Mouse (Mus musculus): ENCODE results near the gene Rabgap1l.

Gene Rabgap1l

GRCm38 (mm10) chr1:160327531-160327930, 465.5 kb downstream of the Rabgap1l start:
- DNase-seq (ENCODE audit: extremely low spot score, low read depth, low spot score) = no peak

- no peak for DNase-seq (ENCODE audit: extremely low spot score, low read depth, low spot score)
These were observed 467.5 kb downstream of the Rabgap1l start for GRCm38 (mm10) chr1:160325542-160325941.

- DNase-seq (ENCODE audit: extremely low spot score, low read depth, low spot score) = no peak
These were observed 472.3 kb downstream of the Rabgap1l start for GRCm38 (mm10) chr1:160320690-160321089.

- no peak for DNase-seq (ENCODE audit: extremely low spot score, low read depth, low spot score)
These were observed 474.8 kb downstream of the Rabgap1l start for GRCm38 (mm10) chr1:160318057-160318725.

- no peak for DNase-seq (ENCODE audit: extremely low spot score, low read depth, low spot score)
These were observed 476.8 kb downstream of the Rabgap1l start for GRCm38 (mm10) chr1:160316239-160316638.

GRCm38 (mm10) chr1:160312658-160313057, 480.4 kb downstream of the Rabgap1l start:
- DNase-seq (ENCODE audit: extremely low spot score, low read depth, low spot score) = no peak

- DNase-seq (ENCODE audit: extremely low spot score, low read depth, low spot score) = no peak
These were observed 481.1 kb downstream of the Rabgap1l start for GRCm38 (mm10) chr1:160311861-160312260.

- DNase-seq (ENCODE audit: extremely low spot score, low read depth, low spot score) = no peak
These were observed 483.1 kb downstream of the Rabgap1l start for GRCm38 (mm10) chr1:160309951-160310350.

- no peak for DNase-seq (ENCODE audit: extremely low spot score, low read depth, low spot score)
These were observed 484.0 kb downstream of the Rabgap1l start for GRCm38 (mm10) chr1:160308996-160309395.

- no peak for DNase-seq (ENCODE audit: extremely low spot score, low read depth, low spot score)
These were observed 484.5 kb downstream of the Rabgap1l start for GRCm38 (mm10) chr1:160308498-160308897.

GRCm38 (mm10) chr1:160306866-160307616, 486.0 kb downstream of the Rabgap1l start:
- no peak for DNase-seq (ENCODE audit: extremely low spot score, low read depth, low spot score)

GRCm38 (mm10) chr1:160306336-160306735, 486.7 kb downstream of the Rabgap1l start:
- no peak for DNase-seq (ENCODE audit: extremely low spot score, low read depth, low spot score)

- DNase-seq (ENCODE audit: extremely low spot score, low read depth, low spot score) = no peak
These were observed 487.2 kb downstream of the Rabgap1l start for GRCm38 (mm10) chr1:160305826-160306225.

GRCm38 (mm10) chr1:160304969-160305498, 488.0 kb downstream of the Rabgap1l start:
- no peak for DNase-seq (ENCODE audit: extremely low spot score, low read depth, low spot score)

GRCm38 (mm10) chr1:160302268-160302667, 490.7 kb downstream of the Rabgap1l start:
- DNase-seq (ENCODE audit: extremely low spot score, low read depth, low spot score) = no peak

GRCm38 (mm10) chr1:160301156-160301555, 491.9 kb downstream of the Rabgap1l start:
- DNase-seq (ENCODE audit: extremely low spot score, low read depth, low spot score) = no peak

GRCm38 (mm10) chr1:160300704-160301103, 492.3 kb downstream of the Rabgap1l start:
- DNase-seq (ENCODE audit: extremely low spot score, low read depth, low spot score) = no peak

- DNase-seq (ENCODE audit: extremely low spot score, low read depth, low spot score) = no peak
These were observed 493.0 kb downstream of the Rabgap1l start for GRCm38 (mm10) chr1:160299979-160300378.

GRCm38 (mm10) chr1:160298893-160299292, 494.1 kb downstream of the Rabgap1l start:
- no peak for DNase-seq (ENCODE audit: extremely low spot score, low read depth, low spot score)

GRCm38 (mm10) chr1:160297701-160298100, 495.3 kb downstream of the Rabgap1l start:
- DNase-seq (ENCODE audit: extremely low spot score, low read depth, low spot score) = no peak

GRCm38 (mm10) chr1:160295323-160295722, 497.7 kb downstream of the Rabgap1l start:
- DNase-seq (ENCODE audit: extremely low spot score, low read depth, low spot score) = no peak

GRCm38 (mm10) chr1:160293488-160293887, 499.5 kb downstream of the Rabgap1l start:
- DNase-seq (ENCODE audit: extremely low spot score, low read depth, low spot score) = no peak

All from hindlimb bud, embryonic 11.5 days (tissue).